Mouse (Mus musculus) bone marrow, adult 2 months (tissue): ENCODE measurements around the gene Phc1. TPM values are rescaled to one million over a fixed set of nuclear protein-coding genes. Genes with fewer than 3 reads are reported as not detected.
A peak's percentile ranks its signal among the peaks of the same experiment; 100 is the strongest.

Source experiments
- H3K27ac ChIP-seq: fragments of 200-500 bp; 2 replicates; pipeline ENCODE4 v1.5.1; 2012; ENCODE audit warnings: low read depth, mild to moderate bottlenecking, control low read depth, inconsistent platforms, low read length; ENCODE audit not compliant: control insufficient read depth, poor library complexity, insufficient read depth
- H3K4me1 ChIP-seq: fragments of 200-500 bp; 2 replicates; pipeline ENCODE4 v1.6.1; 2011; ENCODE audit warnings: low read length; ENCODE audit not compliant: control insufficient read depth, insufficient read depth
- H3K4me3 ChIP-seq: fragments of 200-500 bp; replicated peaks from 2 replicates; pipeline ENCODE3; 2011; ENCODE audit warnings: mild to moderate bottlenecking, low read depth, low read length, control low read depth; ENCODE audit not compliant: control insufficient read depth
- CTCF ChIP-seq: fragments of 200-500 bp; IDR thresholded peaks from 2 replicates; pipeline ENCODE4 v1.5.1; 2011; ENCODE audit warnings: low read length, control low read depth; ENCODE audit not compliant: control insufficient read depth, insufficient read depth
- POLR2A ChIP-seq: fragments of 200-500 bp; IDR thresholded peaks from 2 replicates; pipeline ENCODE4 v1.6.1; 2011; ENCODE audit warnings: low read depth, mild to moderate bottlenecking, control low read depth, low read length, borderline replicate concordance; ENCODE audit not compliant: control insufficient read depth
- WGBS: fragments of 180-500 bp; shearing (Covaris S2); methylation state at CpG from one replicate; pipeline ENCODE4 v1.1.7; 2018; 5-methylcytosine and 5-hydroxymethylcytosine counted together
- polyA plus RNA-seq: library from polyadenylated mRNA; stranded (reverse); fragments of >200 nt; gene quantifications from 2 replicates; pipeline ENCODE4 v1.2.4, GENCODE M21; 2011; ENCODE audit warnings: low replicate concordance; ENCODE audit not compliant: missing spikeins, insufficient read depth, insufficient read length

The Phc1 gene
- polyA plus RNA-seq, 1 experiment: 13.6 TPM

- 54% methylated on average over 4 of the region's 4 CpGs for WGBS
- no peak for TF ChIP-seq POLR2A
- no peak for TF ChIP-seq CTCF
- Histone ChIP-seq H3K4me1 (no peaks in the 10 kb centered on the region), H3K4me3 (no peak overlapping the region), H3K27ac (no peak overlapping the region)
Observed at GRCm38 (mm10) chr6:122302661-122303060, 37.7 kb downstream of the Phc1 start.

GRCm38 (mm10) chr6:122302121-122302520 is 38.2 kb downstream of the Phc1 start:
- WGBS: 76% methylated on average over 1 of the region's 1 CpGs
- H3K4me1 ChIP-seq: no peaks in the 10 kb centered on the region
- TF ChIP-seq CTCF: no peak
- TF ChIP-seq POLR2A: no peak
- H3K4me3 ChIP-seq: no peak overlapping the region
- H3K27ac ChIP-seq: no peak overlapping the region

GRCm38 (mm10) chr6:122299621-122300133 is 40.7 kb downstream of the Phc1 start:
- 30% methylated on average over 3 of the region's 3 CpGs for WGBS
- no peak overlapping the region for H3K27ac ChIP-seq
- H3K4me1 ChIP-seq: no peaks in the 10 kb centered on the region
- no peak overlapping the region for H3K4me3 ChIP-seq
- TF ChIP-seq POLR2A: no peak
- TF ChIP-seq CTCF: no peak

- 63% methylated on average over 4 of the region's 4 CpGs for WGBS
- Histone ChIP-seq H3K4me1 (no peaks in the 10 kb centered on the region), H3K4me3 (no peak overlapping the region), H3K27ac (no peak overlapping the region)
- TF ChIP-seq POLR2A: no peak
- no peak for TF ChIP-seq CTCF
Observed at GRCm38 (mm10) chr6:122298223-122298609, 42.1 kb downstream of the Phc1 start.

- H3K4me1 ChIP-seq: no peaks in the 10 kb centered on the region
- no peak for TF ChIP-seq POLR2A
- H3K4me3 ChIP-seq: peak overlapping the region; percentile 29
- whole genome bisulfite sequencing: 11% methylated on average over 25 of the region's 25 CpGs
- H3K27ac ChIP-seq: no peak overlapping the region
Observed at GRCm38 (mm10) chr6:122297279-122298222, 42.8 kb downstream of the Phc1 start.

GRCm38 (mm10) chr6:122296918-122297278 is 43.5 kb downstream of the Phc1 start:
- peak overlapping the region; percentile 21 for H3K4me3 ChIP-seq
- H3K27ac ChIP-seq: no peak overlapping the region
- TF ChIP-seq POLR2A: no peak
- TF ChIP-seq CTCF: no peak
- no peaks in the 10 kb centered on the region for H3K4me1 ChIP-seq
- 52% methylated on average over 3 of the region's 3 CpGs for WGBS

GRCm38 (mm10) chr6:122295242-122295641 is 45.1 kb downstream of the Phc1 start:
- no peak overlapping the region for H3K4me3 ChIP-seq
- no peaks in the 10 kb centered on the region for H3K4me1 ChIP-seq
- no peak overlapping the region for H3K27ac ChIP-seq
- TF ChIP-seq POLR2A: no peak
- TF ChIP-seq CTCF: no peak
- WGBS: 60% methylated on average over 9 of the region's 9 CpGs

GRCm38 (mm10) chr6:122294290-122294689 is 46.1 kb downstream of the Phc1 start:
- no peak for TF ChIP-seq CTCF
- 43% methylated on average over 3 of the region's 3 CpGs for WGBS
- Histone ChIP-seq H3K4me3 (no peak overlapping the region), H3K4me1 (no peaks in the 10 kb centered on the region), H3K27ac (no peak overlapping the region)
